Mouse (Mus musculus) duodenum, adult 2 months (tissue): Measurements from ENCODE around the gene Cth. TPM values are rescaled to one million over a fixed set of nuclear protein-coding genes. Genes with fewer than 3 reads are reported as not detected.

Experiments
- polyA plus RNA-seq: library from polyadenylated mRNA; depleted of rRNA; stranded (reverse); fragments of >200 nt; gene quantifications from 2 replicates; pipeline ENCODE4 v1.2.3, GENCODE M21; 2012; ENCODE audit warnings: low replicate concordance; rRNA removed

Cth gene
- 17.4 and 49.2 TPM in 2 replicates for polyA plus RNA-seq

GRCm38 (mm10) chr3:157924692-157925328, at the start of gene Cth:
Gene Cth, minus strand, starts transcription at chr3:157925077.

GRCm38 (mm10) chr3:157946843-157947358, 22.0 kb upstream of the Cth start, which contains the start of gene Ankrd13c:
Gene Ankrd13c, plus strand, starts transcription at chr3:157947239.

Other genes with a start within 250 kb of the Cth start
- 16.1 and 31.4 TPM in 2 replicates for gene Ankrd13c, start 22.2 kb upstream of the Cth start, polyA plus RNA-seq
- 89.8 and 111 TPM in 2 replicates for gene Srsf11, start 111.6 kb upstream of the Cth start, polyA plus RNA-seq
- 0.82 and 1.1 TPM in 2 replicates for gene Lrrc40, start 111.6 kb upstream of the Cth start, polyA plus RNA-seq